Mouse (Mus musculus) hindbrain, postnatal 0 days (tissue): ENCODE data around the gene Hoxb3. TPM values are rescaled to one million over a fixed set of nuclear protein-coding genes. Genes with fewer than 3 reads are reported as not detected.

Source experiments
- ATAC-seq: fragments of 200-750 bp; cut with Nextera tagmentation; 2 replicates; pipeline ENCODE4 v1.8.0; 2017; ENCODE audit warnings: mild to moderate bottlenecking, moderate TSS enrichment, moderate library complexity
- DNase-seq: peaks from one replicate; pipeline ENCODE4 v3.0.0-alpha.2; 2015; ENCODE audit warnings: low spot score
- H3K27ac ChIP-seq: fragments of 300-500 bp; sonication (generic); 2 replicates; pipeline ENCODE4 v1.5.1; 2014; ENCODE audit warnings: mild to moderate bottlenecking
- H3K27me3 ChIP-seq: fragments of 300-500 bp; sonication (generic); 2 replicates; pipeline ENCODE4 v1.6.1; 2014; ENCODE audit warnings: low read length, mixed read lengths; ENCODE audit not compliant: insufficient read depth
- H3K36me3 ChIP-seq: fragments of 300-500 bp; sonication (generic); 2 replicates; pipeline ENCODE4 v1.6.1; 2014; ENCODE audit warnings: low read length, mixed read lengths; ENCODE audit not compliant: insufficient read depth
- H3K4me1 ChIP-seq: fragments of 300-500 bp; sonication (generic); 2 replicates; pipeline ENCODE4 v1.6.1; 2014; ENCODE audit warnings: antibody characterized with exemption, low read length, mixed read lengths; ENCODE audit not compliant: insufficient read depth
- H3K4me2 ChIP-seq: fragments of 300-500 bp; sonication (generic); 2 replicates; pipeline ENCODE4 v1.6.1; 2014; ENCODE audit warnings: low read depth, mild to moderate bottlenecking, low read length, moderate library complexity, mixed read lengths
- H3K4me3 ChIP-seq: fragments of 300-500 bp; sonication (generic); 2 replicates; pipeline ENCODE4 v1.5.1; 2014; ENCODE audit warnings: low read length
- H3K9ac ChIP-seq: fragments of 300-500 bp; sonication (generic); replicated peaks from 2 replicates; pipeline ENCODE4 v1.6.1; 2014; ENCODE audit warnings: mild to moderate bottlenecking, low read length, moderate library complexity, mixed read lengths
- H3K9me3 ChIP-seq: fragments of 300-500 bp; sonication (generic); 2 replicates; pipeline ENCODE4 v1.6.1; 2016; ENCODE audit warnings: low read length, mixed read lengths
- CTCF ChIP-seq: IDR thresholded peaks from 2 replicates; pipeline ENCODE4 v1.5.1; 2016; ENCODE audit warnings: antibody characterized with exemption, control low read depth, low read depth
- WGBS: fragments of 180-500 bp; shearing (Covaris S2); extraction: QIAGEN DNeasy Blood & Tissue Kit; methylation state at CpG from one replicate; pipeline ENCODE4 v1.1.7; 2014; 5-methylcytosine and 5-hydroxymethylcytosine counted together
- polyA plus RNA-seq: library from polyadenylated mRNA; unstranded; fragments of >200 nt; fragmentation: Nextera tagmentation; extraction: Ambion mirVana; gene quantifications from 2 replicates; pipeline ENCODE4 v1.2.1, GENCODE M21; 2015
- total RNA-seq: library from RNA; depleted of rRNA; stranded (reverse); fragments of >200 nt; gene quantifications from 2 replicates; pipeline ENCODE4 v1.2.3, GENCODE M21; 2014

Hoxb3 gene
- total and polyA plus RNA-seq, 2 experiments from 2014 or later: 8.1 to 42.2 TPM

- 0 out of 2 replicates have a peak, but pooled peaks have one; percentile 31 for ATAC-seq
- H3K4me3 ChIP-seq: peak overlapping the region; percentile 35
- peak overlapping the region; percentile 60 for H3K9ac ChIP-seq
- no peaks in the 10 kb centered on the region for H3K4me1 ChIP-seq
- peak overlapping the region; percentile 85 for H3K27ac ChIP-seq
- no peak for DNase-seq
- no peak for TF ChIP-seq CTCF
- no peaks in the 10 kb centered on the region for H3K36me3 ChIP-seq
- H3K4me2 ChIP-seq: peak overlapping the region; percentile 56
- WGBS: 2% methylated on average over 34 of the region's 34 CpGs
- no peaks in the 10 kb centered on the region for H3K9me3 ChIP-seq
- peaks cover 71% of the 10 kb centered on the region for H3K27me3 ChIP-seq
Measured at GRCm38 (mm10) chr11:96319071-96319902, 3.8 kb upstream of the Hoxb3 start.

- DNase-seq (no peak), ATAC-seq (no peak; the same call in 1 of the 2 replicates)
- Histone ChIP-seq H3K4me1 (no peaks in the 10 kb centered on the region), H3K4me2 (peak overlapping the region; percentile 56), H3K9ac (peak overlapping the region; percentile 18), H3K4me3 (peak overlapping the region; percentile 35), H3K9me3 (no peaks in the 10 kb centered on the region), H3K27ac (peak overlapping the region; percentile 85), H3K36me3 (no peaks in the 10 kb centered on the region), H3K27me3 (peaks cover 73% of the 10 kb centered on the region)
- WGBS: 1% methylated on average over 29 of the region's 29 CpGs
- TF ChIP-seq CTCF: no peak
Measured at GRCm38 (mm10) chr11:96319910-96320309, 3.2 kb upstream of the Hoxb3 start.

DNA sequence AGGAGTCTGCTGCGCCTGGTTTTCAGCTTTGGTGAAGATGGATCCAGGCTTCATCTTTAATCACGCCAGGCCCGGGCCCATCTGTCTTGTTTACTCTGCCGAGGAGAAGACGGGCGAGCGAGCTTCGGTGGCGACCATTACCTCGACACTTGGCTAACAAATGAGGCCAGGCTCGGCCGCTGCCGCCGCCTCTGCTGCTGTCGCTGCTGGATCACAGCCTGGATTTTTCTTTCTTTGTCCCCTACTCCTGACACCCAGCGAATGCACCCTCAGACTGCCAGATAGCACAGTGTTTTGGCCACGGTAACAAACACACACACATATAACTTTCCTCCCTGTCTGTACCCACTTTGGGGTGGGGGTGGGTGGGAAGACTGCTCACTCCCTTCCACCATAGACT lies 2.4 kb upstream of the Hoxb3 start:
- ATAC-seq (no peak), DNase-seq (peak; percentile 60)
- H3K36me3 ChIP-seq: no peaks in the 10 kb centered on the region
- no peak for TF ChIP-seq CTCF
- H3K4me2 ChIP-seq: peak overlapping the region; percentile 56
- H3K27me3 ChIP-seq: peaks cover 73% of the 10 kb centered on the region
- no peaks in the 10 kb centered on the region for H3K4me1 ChIP-seq
- H3K4me3 ChIP-seq: peak overlapping the region; percentile 35
- H3K27ac ChIP-seq: peak overlapping the region; percentile 85
- H3K9ac ChIP-seq: peak overlapping the region; percentile 18
- 8% methylated on average over 17 of the region's 17 CpGs for WGBS
- H3K9me3 ChIP-seq: no peaks in the 10 kb centered on the region

- Histone ChIP-seq H3K36me3 (no peaks in the 10 kb centered on the region), H3K4me3 (no peak overlapping the region), H3K4me1 (no peaks in the 10 kb centered on the region), H3K9ac (no peak overlapping the region), H3K9me3 (no peaks in the 10 kb centered on the region), H3K27me3 (peaks cover 73% of the 10 kb centered on the region), H3K4me2 (peak overlapping the region; percentile 56), H3K27ac (peak overlapping the region; percentile 85; the same call in 1 of the 2 replicates)
- no peak for ATAC-seq
- 10% methylated on average over 5 of the region's 5 CpGs for WGBS
- no peak for TF ChIP-seq CTCF
- no peak for DNase-seq
Measured at GRCm38 (mm10) chr11:96321846-96322245, 1.3 kb upstream of the Hoxb3 start.

- WGBS: 3% methylated on average over 6 of the region's 6 CpGs
- DNase-seq: no peak
- Histone ChIP-seq H3K36me3 (no peaks in the 10 kb centered on the region), H3K9me3 (no peaks in the 10 kb centered on the region), H3K4me1 (no peaks in the 10 kb centered on the region), H3K27ac (peak overlapping the region; percentile 85; the same call in 1 of the 2 replicates), H3K4me3 (0 out of 2 replicates have a peak overlapping the region, but pooled peaks have one; percentile 12), H3K4me2 (peak overlapping the region; percentile 56), H3K27me3 (peaks cover 80% of the 10 kb centered on the region), H3K9ac (0 out of 2 replicates have a peak overlapping the region, but pooled peaks have one; percentile 7)
- no peak for TF ChIP-seq CTCF
- no peak for ATAC-seq
Measured at GRCm38 (mm10) chr11:96322738-96323137, 388 bp upstream of the Hoxb3 start.

- no peak for DNase-seq
- WGBS: under 1% methylated on average over 5 of the region's 5 CpGs
- Histone ChIP-seq H3K27ac (peak overlapping the region; percentile 85), H3K27me3 (peaks cover 79% of the 10 kb centered on the region), H3K9ac (0 out of 2 replicates have a peak overlapping the region, but pooled peaks have one; percentile 30), H3K4me2 (peak overlapping the region; percentile 56), H3K9me3 (no peaks in the 10 kb centered on the region), H3K36me3 (no peaks in the 10 kb centered on the region), H3K4me1 (no peaks in the 10 kb centered on the region), H3K4me3 (peak overlapping the region; percentile 17)
- no peak for ATAC-seq
- no peak for TF ChIP-seq CTCF
Measured at GRCm38 (mm10) chr11:96324125-96324524, 999 bp downstream of the Hoxb3 start.
